Mouse (Mus musculus) thymus, adult 2 months (tissue): ENCODE measurements at regions not wholly inside any gene's neighbourhood (a gene's known extent, or its start where the extent isn't known, plus 50 kb on each side); places are given as distances from the start of the nearest gene placed in this dataset.

Experiments used
- DNase-seq: peaks from one replicate; pipeline ENCODE4 v3.0.0; 2021
- H3K27ac ChIP-seq: fragments of 200-500 bp; 2 replicates; pipeline ENCODE4 v1.5.1; 2012; ENCODE audit warnings: low read length, control low read depth; ENCODE audit not compliant: control insufficient read depth, insufficient read depth
- H3K27me3 ChIP-seq: fragments of 200-500 bp; 2 replicates; pipeline ENCODE4 v1.6.1; 2012; ENCODE audit warnings: mild to moderate bottlenecking, low read length, moderate library complexity, mixed read lengths; ENCODE audit not compliant: control insufficient read depth, insufficient read depth
- H3K36me3 ChIP-seq: fragments of 200-500 bp; 2 replicates; pipeline ENCODE4 v1.6.1; 2012; ENCODE audit warnings: mild to moderate bottlenecking, low read length, moderate library complexity; ENCODE audit not compliant: control insufficient read depth, insufficient read depth
- H3K4me1 ChIP-seq: fragments of 200-500 bp; replicated peaks from 2 replicates; pipeline ENCODE4 v1.6.1; 2012; ENCODE audit warnings: low read length; ENCODE audit not compliant: control insufficient read depth, insufficient read depth
- H3K4me3 ChIP-seq: fragments of 200-500 bp; 2 replicates; pipeline ENCODE4 v1.5.1; 2012; ENCODE audit warnings: mild to moderate bottlenecking, low read length, control low read depth, moderate library complexity; ENCODE audit not compliant: control insufficient read depth, insufficient read depth
- CTCF ChIP-seq: fragments of 200-500 bp; IDR thresholded peaks from 2 replicates; pipeline ENCODE4 v1.5.1; 2012; ENCODE audit warnings: mild to moderate bottlenecking, control low read depth, low read length, moderate library complexity, borderline replicate concordance; ENCODE audit not compliant: control insufficient read depth, poor library complexity, insufficient read depth; ENCODE audit errors: extremely low read depth
- POLR2A ChIP-seq: fragments of 200-500 bp; IDR thresholded peaks from 2 replicates; pipeline ENCODE4 v1.6.1; 2012; ENCODE audit warnings: mild to moderate bottlenecking, low read length, control low read depth, moderate library complexity; ENCODE audit not compliant: control insufficient read depth, poor library complexity, insufficient read depth; ENCODE audit errors: extremely low read depth
- WGBS: fragments of 180-500 bp; shearing (Covaris S2); methylation state at CpG from one replicate; pipeline ENCODE4 v1.1.7; 2018; 5-methylcytosine and 5-hydroxymethylcytosine counted together

- Histone ChIP-seq H3K4me3 (no peak overlapping the region), H3K27ac (no peak overlapping the region), H3K27me3 (no peaks in the 10 kb centered on the region), H3K36me3 (no peaks in the 10 kb centered on the region), H3K4me1 (peaks cover 15% of the 10 kb centered on the region)
- WGBS, result 26% methylated on average over 9 of the region's 9 CpGs
- TF ChIP-seq CTCF, result no peak
- TF ChIP-seq POLR2A, result no peak
- no peak for DNase-seq
Measured at GRCm38 (mm10) chr13:44544786-44545185, 184.5 kb upstream of the Jarid2 start.

GRCm38 (mm10) chr13:44546289-44546688 is 183.0 kb upstream of the Jarid2 start:
- 100% methylated on average over 2 of the region's 2 CpGs for WGBS
- TF ChIP-seq CTCF, result no peak
- no peak for TF ChIP-seq POLR2A

GRCm38 (mm10) chr13:44548880-44549279 is 180.4 kb upstream of the Jarid2 start:
- Histone ChIP-seq H3K27ac (no peak overlapping the region), H3K36me3 (no peaks in the 10 kb centered on the region), H3K27me3 (no peaks in the 10 kb centered on the region), H3K4me1 (peaks cover 11% of the 10 kb centered on the region), H3K4me3 (no peak overlapping the region)
- DNase-seq, result no peak
- TF ChIP-seq CTCF (no peak), POLR2A (no peak)
- WGBS, result 99% methylated on average over 3 of the region's 3 CpGs

More at GRCm38 (mm10) chr13:44546289-44546688, 183.0 kb upstream of the Jarid2 start:
- Histone ChIP-seq H3K36me3 (no peaks in the 10 kb centered on the region), H3K27ac (no peak overlapping the region), H3K27me3 (no peaks in the 10 kb centered on the region), H3K4me3 (no peak overlapping the region), H3K4me1 (peaks cover 14% of the 10 kb centered on the region)
- no peak for DNase-seq

GRCm38 (mm10) chr13:44553363-44553762 is 175.9 kb upstream of the Jarid2 start:
- Histone ChIP-seq H3K4me3 (no peak overlapping the region), H3K4me1 (0 out of 2 replicates have a peak, but pooled peaks cover 5% of the 10 kb centered on the region), H3K36me3 (no peaks in the 10 kb centered on the region), H3K27ac (no peak overlapping the region), H3K27me3 (no peaks in the 10 kb centered on the region)
- no peak for DNase-seq
- 89% methylated on average over 5 of the region's 5 CpGs for WGBS
- TF ChIP-seq CTCF (no peak), POLR2A (no peak)

DNA sequence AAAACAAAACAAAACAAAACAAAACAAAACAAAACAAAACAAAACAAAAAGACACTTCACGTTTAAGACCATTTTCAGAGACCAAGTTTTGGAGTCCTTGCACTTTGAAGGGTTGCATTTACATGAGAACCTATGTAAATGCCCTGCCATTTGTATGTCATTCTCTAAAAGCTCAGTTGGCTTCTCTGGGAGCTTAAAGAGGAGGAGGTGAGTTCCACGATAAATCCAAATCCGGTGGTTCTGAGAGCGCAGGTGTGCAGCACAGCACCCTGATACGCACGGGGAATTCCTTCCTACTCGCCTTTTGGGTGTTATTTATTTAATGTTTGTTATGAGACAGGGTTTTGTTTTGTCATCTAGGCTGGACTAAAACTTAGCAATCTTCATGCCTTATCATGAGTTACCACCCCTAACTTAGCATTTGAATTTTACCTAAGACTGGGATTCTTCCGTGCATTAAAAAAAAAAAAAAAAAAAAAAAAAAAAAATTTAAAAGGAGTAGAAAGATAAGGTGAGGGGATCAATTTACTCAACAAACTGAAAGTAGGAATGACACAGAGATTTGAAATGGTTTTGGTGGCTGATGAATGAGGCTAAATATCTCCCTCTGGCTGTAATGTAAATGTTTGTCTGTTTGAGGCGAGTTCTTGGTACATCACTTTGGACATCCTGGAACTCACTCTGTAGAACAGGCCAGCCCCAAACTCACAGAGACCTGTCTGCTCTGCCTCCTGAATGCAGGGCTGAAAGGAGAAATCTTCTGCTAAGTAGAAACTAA is 174.4 kb upstream of the Jarid2 start:
- TF ChIP-seq POLR2A (no peak), CTCF (no peak)
- Histone ChIP-seq H3K27ac (no peak overlapping the region), H3K27me3 (no peaks in the 10 kb centered on the region), H3K4me1 (0 out of 2 replicates have a peak, but pooled peaks cover 5% of the 10 kb centered on the region), H3K4me3 (no peak overlapping the region), H3K36me3 (no peaks in the 10 kb centered on the region)
- 94% methylated on average over 9 of the region's 9 CpGs for WGBS
- DNase-seq, result no peak

DNA sequence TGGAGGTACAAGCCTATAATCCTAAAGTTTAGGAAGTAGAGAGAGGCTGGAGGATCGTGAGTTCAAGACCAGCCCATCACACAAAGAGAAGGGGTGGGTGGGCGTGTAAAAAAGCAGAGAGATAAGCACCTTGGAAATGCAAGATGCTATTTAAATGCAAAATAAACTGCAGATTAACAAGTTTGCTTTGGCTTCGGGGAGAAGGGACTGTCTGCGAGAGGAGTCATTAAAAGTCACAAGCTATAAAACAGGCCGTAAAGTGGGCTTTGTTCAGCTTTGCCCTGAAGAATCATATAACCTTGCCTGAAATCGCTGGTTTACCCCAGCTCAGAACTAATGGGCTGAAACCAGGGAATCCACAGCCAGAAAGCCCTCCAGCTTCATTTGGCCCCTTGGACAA is 173.3 kb upstream of the Jarid2 start:
- DNase-seq, result no peak
- WGBS, result 96% methylated on average over 6 of the region's 6 CpGs
- Histone ChIP-seq H3K36me3 (no peaks in the 10 kb centered on the region), H3K4me1 (0 out of 2 replicates have a peak, but pooled peaks cover 5% of the 10 kb centered on the region), H3K27ac (no peak overlapping the region), H3K4me3 (no peak overlapping the region), H3K27me3 (no peaks in the 10 kb centered on the region)
- TF ChIP-seq POLR2A (no peak), CTCF (no peak)

DNA sequence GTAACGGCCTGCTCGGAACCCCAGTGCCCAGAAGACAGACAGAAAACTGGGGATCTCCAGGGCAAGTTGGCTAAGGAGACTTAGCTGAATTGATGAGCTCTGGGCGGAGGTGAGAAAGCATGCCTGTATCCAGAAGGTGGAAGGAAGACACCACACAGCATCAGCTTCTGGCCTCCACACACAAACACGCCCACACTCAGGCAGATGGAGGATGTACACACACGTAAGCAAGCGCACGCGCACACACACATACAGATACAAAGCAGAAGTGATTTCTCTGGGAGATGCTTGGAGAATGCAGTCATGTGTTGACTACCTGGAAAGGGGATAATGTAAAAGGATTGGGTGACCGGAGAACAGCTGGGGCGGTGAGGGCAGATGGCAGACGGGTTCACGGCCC is 171.2 kb upstream of the Jarid2 start:
- Histone ChIP-seq H3K27me3 (no peaks in the 10 kb centered on the region), H3K36me3 (no peaks in the 10 kb centered on the region), H3K27ac (no peak overlapping the region), H3K4me1 (0 out of 2 replicates have a peak, but pooled peaks cover 5% of the 10 kb centered on the region), H3K4me3 (no peak overlapping the region)
- TF ChIP-seq CTCF (no peak), POLR2A (no peak)
- WGBS, result 95% methylated on average over 12 of the region's 12 CpGs
- DNase-seq, result no peak
